Mouse (Mus musculus) heart, postnatal 0 days (tissue): ENCODE data around the gene Racgap1. TPM values are rescaled to one million over a fixed set of nuclear protein-coding genes. Genes with fewer than 3 reads are reported as not detected.
A peak's percentile ranks its signal among the peaks of the same experiment; 100 is the strongest.

Experiments used
- ATAC-seq: fragments of 200-750 bp; cut with Nextera tagmentation; 2 replicates; pipeline ENCODE4 v1.8.0; 2017; ENCODE audit warnings: low read depth, moderate number of reproducible peaks, moderate library complexity; ENCODE audit not compliant: insufficient read depth
- DNase-seq: peaks from one replicate; pipeline ENCODE4 v3.0.0-alpha.2; 2016; ENCODE audit warnings: low spot score
- H3K27ac ChIP-seq: fragments of 300-500 bp; sonication (generic); 2 replicates; pipeline ENCODE4 v1.5.1; 2014; ENCODE audit warnings: low read depth, mild to moderate bottlenecking
- H3K27me3 ChIP-seq: fragments of 300-500 bp; sonication (generic); 2 replicates; pipeline ENCODE4 v1.6.1; 2014; ENCODE audit warnings: low read length, mixed read lengths; ENCODE audit not compliant: control insufficient read depth, insufficient read depth
- H3K36me3 ChIP-seq: fragments of 300-500 bp; sonication (generic); replicated peaks from 2 replicates; pipeline ENCODE4 v1.6.1; 2014; ENCODE audit warnings: low read length, mixed read lengths; ENCODE audit not compliant: control insufficient read depth, insufficient read depth
- H3K4me1 ChIP-seq: fragments of 300-500 bp; sonication (generic); 2 replicates; pipeline ENCODE4 v1.6.1; 2014; ENCODE audit warnings: antibody characterized with exemption; ENCODE audit not compliant: control insufficient read depth, insufficient read depth
- H3K4me2 ChIP-seq: fragments of 300-500 bp; sonication (generic); 2 replicates; pipeline ENCODE4 v1.6.1; 2014; ENCODE audit warnings: low read depth, mild to moderate bottlenecking, low read length, moderate library complexity
- H3K4me3 ChIP-seq: fragments of 300-500 bp; sonication (generic); 2 replicates; pipeline ENCODE4 v1.5.1; 2014; ENCODE audit warnings: low read depth, low read length
- H3K9ac ChIP-seq: fragments of 300-500 bp; sonication (generic); replicated peaks from 2 replicates; pipeline ENCODE4 v1.6.1; 2014; ENCODE audit warnings: low read depth, low read length, mixed read lengths
- H3K9me3 ChIP-seq: fragments of 300-500 bp; sonication (generic); replicated peaks from 2 replicates; pipeline ENCODE4 v1.6.1; 2016; ENCODE audit warnings: low read length; ENCODE audit not compliant: control insufficient read depth
- CTCF ChIP-seq: IDR thresholded peaks from 2 replicates; pipeline ENCODE4 v1.5.1; 2016; ENCODE audit warnings: antibody characterized with exemption, control low read depth, low read depth
- EP300 ChIP-seq: IDR thresholded peaks from 2 replicates; pipeline ENCODE4 v1.6.1; 2016; ENCODE audit warnings: antibody characterized with exemption, low read depth
- WGBS: fragments of 180-500 bp; shearing (Covaris S2); extraction: QIAGEN DNeasy Blood & Tissue Kit; methylation state at CpG from one replicate; pipeline ENCODE4 v1.1.7; 2014; 5-methylcytosine and 5-hydroxymethylcytosine counted together
- polyA plus RNA-seq: library from polyadenylated mRNA; unstranded; fragments of >200 nt; fragmentation: Nextera tagmentation; extraction: Ambion mirVana; gene quantifications from 2 replicates; pipeline ENCODE4 v1.2.1, GENCODE M21; 2015
- total RNA-seq: library from RNA; depleted of rRNA; stranded (reverse); fragments of >200 nt; gene quantifications from 2 replicates; pipeline ENCODE4 v1.2.3, GENCODE M21; 2014; ENCODE audit warnings: low replicate concordance

Gene Racgap1
- total and polyA plus RNA-seq, 2 experiments from 2014 or later = 36.8 to 59.2 TPM

DNA sequence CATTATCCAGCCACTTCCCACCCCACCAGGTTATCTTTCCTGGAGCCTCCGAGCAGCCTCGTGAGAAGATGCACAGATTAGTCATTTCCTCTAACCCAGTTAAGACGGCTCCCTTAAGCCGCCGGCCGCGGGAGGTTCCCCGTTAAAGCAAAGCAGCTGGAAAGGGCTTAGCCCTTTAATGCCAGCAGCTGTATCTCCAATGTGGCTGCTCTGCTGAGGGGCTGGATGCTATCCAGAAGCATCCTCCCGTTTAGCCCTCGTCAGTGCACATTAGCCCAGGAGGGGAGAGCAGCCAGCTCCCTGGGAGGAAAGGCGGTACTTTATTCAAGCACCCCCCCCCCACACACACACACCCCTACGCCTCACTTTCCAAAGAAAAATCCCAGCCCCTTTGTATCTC lies 36.7 kb downstream of the Racgap1 start:
- Histone ChIP-seq H3K27me3 (peaks cover 28% of the 10 kb centered on the region), H3K9me3 (peaks cover 3% of the 10 kb centered on the region; the same call in 1 of the 2 replicates), H3K4me1 (peaks cover 10% of the 10 kb centered on the region), H3K36me3 (no peaks in the 10 kb centered on the region), H3K4me3 (no peak overlapping the region), H3K4me2 (peak overlapping the region; percentile 30; the same call in 1 of the 2 replicates), H3K9ac (no peak overlapping the region), H3K27ac (peak overlapping the region; percentile 31; the same call in 1 of the 2 replicates)
- no peak for TF ChIP-seq CTCF
- no peak for TF ChIP-seq EP300
- peak; percentile 45 for ATAC-seq
- peak; percentile 43 for DNase-seq
- 2% methylated on average over 12 of the region's 12 CpGs for WGBS

- H3K9ac ChIP-seq = no peak overlapping the region
- H3K36me3 ChIP-seq = no peaks in the 10 kb centered on the region
- peak overlapping the region; percentile 30; the same call in 1 of the 2 replicates for H3K4me2 ChIP-seq
- peaks cover 10% of the 10 kb centered on the region for H3K4me1 ChIP-seq
- DNase-seq (no peak), ATAC-seq (no peak)
- H3K27ac ChIP-seq = no peak overlapping the region
- no peak overlapping the region for H3K4me3 ChIP-seq
- peaks cover 3% of the 10 kb centered on the region; the same call in 1 of the 2 replicates for H3K9me3 ChIP-seq
- 37% methylated on average over 13 of the region's 13 CpGs for WGBS
- peaks cover 28% of the 10 kb centered on the region for H3K27me3 ChIP-seq
- TF ChIP-seq EP300 (no peak), CTCF (no peak)
Observed at GRCm38 (mm10) chr15:99614273-99614672, 37.2 kb downstream of the Racgap1 start.

- H3K27ac ChIP-seq = no peak overlapping the region
- peaks cover 32% of the 10 kb centered on the region for H3K27me3 ChIP-seq
- peaks cover 10% of the 10 kb centered on the region for H3K4me1 ChIP-seq
- no peak overlapping the region for H3K9ac ChIP-seq
- H3K4me2 ChIP-seq = no peak overlapping the region
- ATAC-seq = no peak
- no peaks in the 10 kb centered on the region for H3K36me3 ChIP-seq
- no peak for DNase-seq
- TF ChIP-seq CTCF (no peak), EP300 (no peak)
- WGBS = 32% methylated on average over 7 of the region's 7 CpGs
- H3K4me3 ChIP-seq = no peak overlapping the region
- peaks cover 3% of the 10 kb centered on the region; the same call in 1 of the 2 replicates for H3K9me3 ChIP-seq
Observed at GRCm38 (mm10) chr15:99611563-99611962, 39.9 kb downstream of the Racgap1 start.

GRCm38 (mm10) chr15:99608382-99609125 lies 42.9 kb downstream of the Racgap1 start:
- TF ChIP-seq CTCF = no peak
- TF ChIP-seq EP300 = no peak
- no peak for DNase-seq
- Histone ChIP-seq H3K27me3 (peaks cover 22% of the 10 kb centered on the region), H3K4me1 (no peaks in the 10 kb centered on the region), H3K9ac (no peak overlapping the region), H3K9me3 (peaks cover 3% of the 10 kb centered on the region; the same call in 1 of the 2 replicates), H3K27ac (no peak overlapping the region), H3K4me2 (no peak overlapping the region), H3K36me3 (no peaks in the 10 kb centered on the region), H3K4me3 (no peak overlapping the region)
- 73% methylated on average over 13 of the region's 13 CpGs for WGBS
- ATAC-seq = no peak

DNA sequence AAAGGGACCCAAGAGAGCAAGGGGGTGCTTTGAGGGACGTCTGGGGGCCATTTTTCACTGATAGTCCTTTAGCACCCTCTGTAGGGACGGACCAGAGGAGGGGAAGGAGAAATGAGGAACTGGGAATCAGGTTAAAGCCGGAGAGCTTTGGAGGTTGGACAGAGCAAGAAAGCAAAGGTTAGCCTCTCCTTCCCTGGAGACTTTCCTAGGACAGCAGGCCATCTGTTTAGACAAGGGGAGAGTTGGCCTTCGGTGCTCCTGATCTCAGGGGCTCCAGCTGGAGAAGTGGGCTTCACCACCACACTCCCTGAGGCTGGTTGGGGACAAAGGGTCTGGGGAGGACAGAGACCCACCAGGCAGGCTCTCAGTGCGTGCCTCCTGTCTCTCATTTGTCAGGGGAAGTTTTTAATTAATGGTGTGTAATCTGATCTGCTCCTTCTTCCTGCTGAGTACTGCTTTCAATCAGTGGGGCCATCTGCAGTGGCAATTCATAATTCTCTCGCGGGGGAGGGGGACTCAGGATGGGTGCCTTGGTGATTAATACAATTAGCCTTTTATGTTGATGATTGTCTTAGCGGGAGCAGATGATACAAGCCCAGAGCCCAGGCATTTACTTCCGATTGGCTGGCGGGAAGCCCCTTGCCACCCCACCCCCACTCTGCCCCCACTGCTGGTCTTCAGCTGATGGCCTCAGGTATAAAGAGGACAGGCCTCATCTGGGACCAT lies 43.9 kb downstream of the Racgap1 start:
- TF ChIP-seq CTCF = no peak
- TF ChIP-seq EP300 = no peak
- no peak overlapping the region for H3K9ac ChIP-seq
- H3K27me3 ChIP-seq = 0 out of 2 replicates have a peak, but pooled peaks cover 18% of the 10 kb centered on the region
- peaks cover 2% of the 10 kb centered on the region; the same call in 1 of the 2 replicates for H3K9me3 ChIP-seq
- no peak overlapping the region for H3K4me3 ChIP-seq
- WGBS = 44% methylated on average over 10 of the region's 10 CpGs
- H3K4me1 ChIP-seq = no peaks in the 10 kb centered on the region
- DNase-seq (no peak), ATAC-seq (no peak)
- H3K36me3 ChIP-seq = no peaks in the 10 kb centered on the region
- H3K27ac ChIP-seq = no peak overlapping the region
- H3K4me2 ChIP-seq = no peak overlapping the region
